Mouse (Mus musculus): ENCODE results near the gene Vmn1r88.

- TF ChIP-seq CTCF (IDR thresholded peaks at IDR 0.05; ENCODE audit: borderline replicate concordance, insufficient read depth, low read length) (no peak), POLR2A (IDR thresholded peaks at IDR 0.05; ENCODE audit: low read depth, low read length) (no peak)
Observed at GRCm38 (mm10) chr7:13140057-13140456, 19.3 kb upstream of the Vmn1r88 start, which contains the start of gene Vmn1r87.
